Mouse (Mus musculus) layer of hippocampus, postnatal 25 days (tissue): ENCODE measurements around the gene Hoxd3. TPM values are rescaled to one million over a fixed set of nuclear protein-coding genes. Genes with fewer than 3 reads are reported as not detected.

Experiments
- DNase-seq, 2 experiments: peaks; one replicate each; pipeline ENCODE4 v3.0.0; 2022; ENCODE audit warnings: mixed read lengths in 2 of 2, low spot score in 1 of 2; ENCODE audit errors: extremely low spot score in 1 of 2
- total RNA-seq, 2 experiments: library from RNA; stranded (reverse); gene quantifications; 2 replicates each; pipeline ENCODE4 v1.2.3; 2021

The Hoxd3 gene
- total RNA-seq, 2 experiments from 2014 or later, result not detected

GRCm38 (mm10) chr2:74678891-74679595 lies 32.7 kb upstream of the Hoxd3 start, which contains the start of gene Hoxd11:
Gene Hoxd11 (plus strand): TSS chr2:74679557.
- no peak for DNase-seq

- DNase-seq, result no peak
Observed at GRCm38 (mm10) chr2:74679596-74679971, 32.1 kb upstream of the Hoxd3 start.

DNA sequence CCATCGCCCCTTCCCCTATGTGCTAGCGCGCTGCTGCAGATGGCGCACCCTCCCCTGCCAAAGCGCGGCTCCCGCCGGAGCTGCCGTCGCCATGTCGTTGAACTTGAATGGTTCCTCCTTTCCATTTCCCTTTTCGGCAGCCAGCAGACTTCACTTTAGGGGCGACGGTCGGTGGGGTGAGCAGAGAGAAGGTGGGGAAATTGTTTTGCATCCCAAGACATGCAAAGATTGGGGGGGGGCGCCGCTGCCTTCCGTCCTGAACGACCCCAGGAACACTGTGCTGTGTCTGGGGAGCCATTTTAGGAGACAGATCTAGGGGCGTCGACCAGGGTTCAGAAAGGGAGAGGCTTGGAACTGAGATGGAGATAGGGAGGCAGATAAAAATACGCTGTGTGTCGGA lies 31.7 kb upstream of the Hoxd3 start:
- no peak for DNase-seq

GRCm38 (mm10) chr2:74680561-74681398 lies 30.9 kb upstream of the Hoxd3 start:
- no peak for DNase-seq

GRCm38 (mm10) chr2:74681594-74682531 lies 29.9 kb upstream of the Hoxd3 start:
- no peak for DNase-seq

- no peak for DNase-seq
Observed at GRCm38 (mm10) chr2:74682796-74683195, 28.9 kb upstream of the Hoxd3 start.

- DNase-seq, result no peak
Observed at GRCm38 (mm10) chr2:74683471-74683951, 28.2 kb upstream of the Hoxd3 start.

GRCm38 (mm10) chr2:74684106-74684505 lies 27.6 kb upstream of the Hoxd3 start:
- DNase-seq, result no peak

DNA sequence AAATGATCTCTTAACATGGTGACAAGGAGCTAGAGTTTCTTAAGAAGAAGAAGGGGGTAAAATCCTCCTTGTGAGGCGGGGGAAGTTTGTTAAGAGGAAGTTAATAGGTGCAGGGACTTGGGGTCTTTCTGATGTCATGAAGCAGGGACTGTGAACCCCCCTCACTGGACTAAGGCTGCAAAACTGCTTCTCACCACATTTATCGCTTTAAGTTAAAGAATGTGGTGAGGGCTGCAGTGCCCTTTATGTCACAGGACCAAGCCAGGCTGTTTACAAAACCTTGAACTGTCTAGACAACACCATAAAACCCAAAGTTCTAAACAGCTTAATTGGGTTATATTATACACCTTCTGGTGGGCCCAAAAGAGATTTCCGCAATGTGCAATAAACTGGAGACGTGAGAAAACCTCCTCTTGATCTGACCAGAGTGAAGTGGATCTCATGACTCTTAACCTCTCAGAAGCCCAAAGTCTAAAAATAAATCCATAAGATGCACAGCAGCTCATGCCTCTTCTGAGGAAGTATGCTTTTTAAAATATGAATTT lies 26.6 kb upstream of the Hoxd3 start:
- no peak for DNase-seq

DNA sequence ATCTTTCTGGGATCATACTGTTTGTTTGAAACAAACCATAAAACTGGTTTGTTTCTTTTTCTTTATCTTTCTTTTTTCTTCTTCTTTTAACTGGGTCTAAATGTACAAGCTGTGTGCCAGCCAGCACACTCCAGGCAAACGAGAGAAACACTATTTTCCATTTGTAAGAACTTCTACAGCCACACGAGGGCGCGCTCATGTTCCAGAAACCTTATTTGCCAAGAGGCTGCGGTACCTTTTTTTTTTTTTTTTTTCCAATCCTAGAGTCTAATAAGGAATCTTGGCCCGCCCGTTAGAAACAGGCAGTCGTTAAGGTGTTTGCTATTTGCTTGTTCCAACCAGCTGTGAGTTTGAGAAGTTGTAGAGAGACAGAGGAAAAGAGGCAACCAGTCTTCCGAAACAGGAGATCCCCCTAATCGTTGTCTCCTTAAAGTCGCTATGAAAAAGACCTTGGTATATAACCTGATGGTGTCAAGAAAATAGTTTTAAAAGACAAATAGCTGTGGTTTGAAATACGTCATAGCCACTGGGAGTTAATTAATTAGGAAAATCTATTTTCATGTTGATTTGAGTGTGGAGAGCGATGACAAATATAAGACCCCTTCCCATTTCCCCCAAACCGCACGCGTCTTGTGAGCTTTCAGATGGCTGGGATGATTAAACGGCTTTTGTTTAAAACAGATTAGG lies 25.3 kb upstream of the Hoxd3 start:
- peak in 1 of 2 experiments; percentile 57 for DNase-seq

DNA sequence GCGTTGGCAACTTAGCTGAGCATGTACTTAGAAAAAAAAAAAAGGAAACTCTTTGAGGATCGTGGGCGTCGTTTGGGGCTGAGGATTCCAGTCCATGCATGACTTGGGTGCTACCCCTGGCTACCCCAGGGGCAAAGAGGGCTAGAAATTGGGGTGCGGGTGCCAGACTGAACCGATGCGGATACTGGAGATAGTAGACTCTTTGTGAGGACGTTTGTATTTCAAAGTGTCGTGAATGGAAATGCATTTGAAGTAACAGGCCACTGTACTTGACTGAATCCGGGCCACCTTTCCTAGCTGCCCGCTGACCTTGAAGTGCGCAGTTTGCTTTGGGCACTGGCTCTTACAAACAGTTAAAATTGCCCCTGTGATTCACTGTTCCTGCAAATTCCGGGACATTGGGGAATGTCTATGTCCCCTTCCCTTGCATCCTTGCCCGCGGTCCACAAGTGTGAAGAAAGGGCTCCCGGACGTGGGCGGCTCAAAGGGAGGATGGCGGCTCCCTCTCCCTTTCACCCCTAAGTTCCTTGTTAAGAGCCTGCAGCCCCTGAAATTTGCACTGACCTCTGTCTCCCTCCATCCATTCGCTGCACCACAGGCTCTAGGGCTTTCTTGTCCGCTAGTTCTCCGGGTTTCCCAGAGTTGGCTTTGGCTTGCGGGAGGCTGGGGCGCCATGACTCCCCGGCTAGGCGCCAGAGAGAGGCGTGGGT lies 24.6 kb upstream of the Hoxd3 start:
- no peak for DNase-seq

GRCm38 (mm10) chr2:74687698-74688555 lies 23.8 kb upstream of the Hoxd3 start:
- DNase-seq, result no peak

DNA sequence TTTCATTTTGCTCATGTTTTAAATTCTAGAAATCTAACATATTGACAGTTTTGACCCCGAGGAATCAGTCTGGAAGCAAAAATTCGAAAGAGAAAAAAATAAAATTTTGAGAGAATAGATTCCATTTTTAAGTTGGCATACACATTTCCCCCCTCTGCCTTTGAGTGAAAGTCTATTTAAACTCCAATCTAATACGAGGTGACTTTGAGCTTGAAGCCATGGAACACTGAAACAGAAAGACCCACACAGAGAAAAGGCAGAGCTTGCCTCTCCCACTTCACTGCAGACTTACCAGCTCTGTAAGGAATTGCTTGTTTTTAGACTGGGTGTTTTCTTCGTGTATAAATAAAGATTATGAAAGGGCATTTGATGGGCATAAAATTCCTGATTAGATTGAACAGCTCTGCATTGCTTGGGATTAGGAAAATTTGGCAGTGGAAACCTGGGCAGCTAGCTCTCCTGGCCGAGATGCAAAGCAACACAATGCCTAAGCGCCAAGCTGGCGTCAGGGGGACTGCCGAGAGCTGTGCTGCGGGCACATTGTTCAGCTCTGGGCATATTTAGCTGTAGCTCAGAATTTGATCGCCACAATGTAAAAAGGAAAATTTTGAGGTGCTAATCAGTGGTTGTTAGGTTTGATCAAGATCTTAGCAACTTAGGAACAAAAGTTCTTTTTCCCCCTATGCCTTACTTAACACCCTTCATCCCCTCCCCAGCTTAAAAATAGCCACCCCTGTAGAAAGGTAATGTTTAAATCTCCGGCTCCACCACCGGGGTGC lies 22.7 kb upstream of the Hoxd3 start:
- DNase-seq, result no peak

- no peak for DNase-seq
Observed at GRCm38 (mm10) chr2:74689574-74690337, 22.0 kb upstream of the Hoxd3 start.

GRCm38 (mm10) chr2:74690338-74690716 lies 21.4 kb upstream of the Hoxd3 start:
- no peak for DNase-seq
